Mouse (Mus musculus) G1E (cell line): ENCODE measurements around the gene Psip1.

ENCODE experiments used
- CTCF ChIP-seq: IDR thresholded peaks from 2 replicates; pipeline ENCODE4 v1.5.1; 2012; ENCODE audit warnings: low read depth, low read length, inconsistent platforms, mixed read lengths
- GATA1 ChIP-seq: IDR thresholded peaks from 2 replicates; pipeline ENCODE4 v1.6.1; 2012; ENCODE audit warnings: borderline replicate concordance, low read length, inconsistent platforms, mixed read lengths
- GATA2 ChIP-seq: IDR thresholded peaks from 2 replicates; pipeline ENCODE4 v1.6.1; 2012; ENCODE audit warnings: low read depth, low read length, inconsistent platforms, borderline replicate concordance
- TAL1 ChIP-seq: conservative IDR thresholded peaks from 2 replicates; pipeline ENCODE4 v1.6.1; 2012; ENCODE audit warnings: low read depth, low read length, inconsistent platforms, mixed read lengths

- no peak for TF ChIP-seq GATA1
- TF ChIP-seq CTCF, result no peak
- no peak for TF ChIP-seq TAL1
- TF ChIP-seq GATA2, result no peak
Observed at GRCm38 (mm10) chr4:83501037-83501430, 14.8 kb upstream of the Psip1 start.
